Mouse (Mus musculus): Measurements from ENCODE around the gene Upp1. TPM values are rescaled to one million over a fixed set of nuclear protein-coding genes. Genes with fewer than 3 reads are reported as not detected.
"Not testable (repeated sequence)": the region's sequence is repeated elsewhere in the genome, so short reads cannot be mapped to it uniquely, and the experiment has no call there.

Upp1 gene
- total RNA-seq, 2 experiments from 2014 or later, result 2.5 to 4.6 TPM

DNA sequence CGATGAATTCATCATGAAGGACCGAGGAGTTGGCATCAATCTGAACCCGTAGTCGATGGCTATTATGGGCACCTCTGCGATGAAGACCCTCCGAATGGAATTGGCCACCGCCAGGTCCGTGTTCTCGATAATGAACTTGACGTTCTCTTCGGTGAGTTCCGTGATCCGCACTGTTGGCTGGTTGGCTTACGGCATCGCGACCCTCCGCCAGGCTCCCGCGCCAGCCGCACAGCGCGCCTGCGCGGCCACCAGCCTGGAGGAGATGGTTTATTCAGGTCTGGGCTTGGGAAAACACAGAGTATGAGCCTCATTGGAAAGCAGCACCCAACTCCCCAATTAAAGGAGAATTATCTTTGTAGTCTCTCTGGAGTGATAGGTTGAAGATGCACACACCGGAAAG is 32.5 kb downstream of the Upp1 start:
- not testable (repeated sequence) for DNase-seq (ENCODE audit: extremely low spot score in 1 of 2, low spot score in 1 of 2)

DNA sequence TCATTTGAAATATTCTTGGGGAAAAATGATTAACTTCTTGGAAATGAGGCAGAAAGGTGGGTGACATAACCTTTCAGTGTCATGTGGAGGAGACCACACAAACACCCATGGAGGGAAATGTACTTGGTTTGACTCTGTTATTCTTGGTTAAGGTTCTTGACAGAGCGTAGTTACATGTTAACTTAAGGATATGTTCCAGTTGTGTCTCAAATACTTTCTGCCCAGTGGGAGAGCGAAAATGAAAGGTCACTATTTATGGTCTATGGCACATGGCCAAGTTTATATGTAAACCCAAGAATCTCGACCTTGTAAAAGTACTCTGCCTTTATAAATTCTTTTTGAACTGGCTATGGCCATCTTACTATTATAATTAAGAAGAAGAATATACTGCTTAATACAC is 42.0 kb downstream of the Upp1 start:
- no peak for DNase-seq (ENCODE audit: extremely low spot score in 1 of 2, low spot score in 1 of 2)

DNA sequence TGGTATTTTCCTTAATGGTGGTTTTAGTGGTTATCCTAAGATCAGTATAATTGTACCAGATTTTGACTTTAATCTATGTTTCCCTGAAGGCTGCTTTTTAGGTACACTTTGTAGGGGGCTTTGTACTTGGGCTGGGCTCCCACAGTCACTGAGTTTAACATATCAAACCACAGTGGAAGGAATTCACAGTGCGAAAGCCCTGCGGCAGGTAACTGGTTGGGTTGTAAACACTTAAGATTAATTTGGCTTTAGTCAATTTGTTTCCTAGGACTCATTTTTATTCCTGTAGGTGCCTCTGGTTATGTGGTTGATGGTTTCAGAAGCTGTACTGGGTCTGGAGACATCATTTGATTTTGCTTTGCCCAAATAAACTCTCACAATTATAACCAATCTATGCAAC is 49.4 kb downstream of the Upp1 start:
- DNase-seq (ENCODE audit: extremely low spot score in 1 of 2, low spot score in 1 of 2), result no peak

DNA sequence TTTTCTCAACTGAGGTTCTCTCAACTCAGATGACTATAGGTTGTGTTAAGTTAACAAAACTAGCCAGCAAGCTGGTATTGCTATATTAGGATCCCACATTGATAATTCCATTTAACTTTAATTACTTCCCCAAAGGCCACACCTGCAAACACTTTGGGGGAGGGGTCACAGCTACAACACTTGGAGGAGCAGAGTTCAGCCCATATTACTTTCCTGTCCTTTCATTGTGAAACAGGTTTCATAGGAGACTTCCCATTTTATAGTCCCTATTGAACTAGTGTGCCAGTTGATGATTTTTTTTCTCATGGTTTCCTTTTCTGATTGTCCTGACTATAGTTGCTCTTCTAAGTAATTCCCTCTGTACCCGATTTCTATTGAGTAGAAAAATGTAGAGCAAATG is 63.6 kb downstream of the Upp1 start:
- no peak for DNase-seq (ENCODE audit: extremely low spot score in 1 of 2, low spot score in 1 of 2)

Other genes starting within 250 kb of the Upp1 start
- not detected for gene Pkd1l1, start 144.8 kb upstream of the Upp1 start, total RNA-seq (2021)
- 10 to 100 TPM; 13.0 to 14.3 TPM for gene Hus1, start 106.9 kb upstream of the Upp1 start, total RNA-seq (2021)
- gene Gm11992, start 69.5 kb upstream of the Upp1 start, total RNA-seq (2021), result 1 to 10 TPM; 1.2 to 1.3 TPM
- under 1 TPM; 0.31 to 0.54 TPM for gene Sun3, start 69.1 kb upstream of the Upp1 start, total RNA-seq (2021)
- gene Abca13, start 73.8 kb downstream of the Upp1 start, total RNA-seq (2021), result under 1 TPM; 0.02 TPM